Mouse (Mus musculus) stomach, embryonic 16.5 days (tissue): Measurements from ENCODE around the gene Clic4. TPM values are rescaled to one million over a fixed set of nuclear protein-coding genes. Genes with fewer than 3 reads are reported as not detected.

Source experiments
- ATAC-seq: fragments of 200-750 bp; cut with Nextera tagmentation; 2 replicates; pipeline ENCODE4 v1.8.0; 2017; ENCODE audit warnings: moderate number of reproducible peaks, moderate TSS enrichment; ENCODE audit not compliant: insufficient read depth, low FRiP score
- H3K27ac ChIP-seq: fragments of 300-500 bp; sonication (generic); 2 replicates; pipeline ENCODE4 v1.5.1; 2014; ENCODE audit warnings: low read length
- H3K27me3 ChIP-seq: fragments of 300-500 bp; sonication (generic); 2 replicates; pipeline ENCODE4 v1.6.1; 2014; ENCODE audit warnings: low read length, control low read depth, mixed read lengths; ENCODE audit not compliant: control insufficient read depth, insufficient read depth
- H3K36me3 ChIP-seq: fragments of 300-500 bp; sonication (generic); 2 replicates; pipeline ENCODE4 v1.6.1; 2014; ENCODE audit warnings: low read length; ENCODE audit not compliant: control insufficient read depth, insufficient read depth
- H3K4me1 ChIP-seq: fragments of 300-500 bp; sonication (generic); 2 replicates; pipeline ENCODE4 v1.6.1; 2014; ENCODE audit warnings: low read length, control low read depth, mixed read lengths; ENCODE audit not compliant: control insufficient read depth, insufficient read depth
- H3K4me2 ChIP-seq: fragments of 300-500 bp; sonication (generic); 2 replicates; pipeline ENCODE4 v1.6.1; 2014; ENCODE audit warnings: low read depth, low read length, mixed read lengths
- H3K4me3 ChIP-seq: fragments of 300-500 bp; sonication (generic); replicated peaks from 2 replicates; pipeline ENCODE4 v1.5.1; 2014; ENCODE audit warnings: mild to moderate bottlenecking, low read length
- H3K9ac ChIP-seq: fragments of 300-500 bp; sonication (generic); 2 replicates; pipeline ENCODE4 v1.6.1; 2014; ENCODE audit warnings: low read length
- H3K9me3 ChIP-seq: fragments of 300-500 bp; sonication (generic); replicated peaks from 2 replicates; pipeline ENCODE4 v1.6.1; 2016; ENCODE audit warnings: low read length, control low read depth; ENCODE audit not compliant: control insufficient read depth
- WGBS: fragments of 180-500 bp; shearing (Covaris S2); extraction: QIAGEN DNeasy Blood & Tissue Kit; methylation state at CpG from one replicate; pipeline ENCODE4 v1.1.7; 2014; 5-methylcytosine and 5-hydroxymethylcytosine counted together
- polyA plus RNA-seq: library from polyadenylated mRNA; unstranded; fragments of >200 nt; fragmentation: Nextera tagmentation; extraction: Ambion mirVana; gene quantifications from 2 replicates; pipeline ENCODE4 v1.2.1, GENCODE M21; 2015

Clic4 gene
- polyA plus RNA-seq, 1 experiment from 2014 or later: 141 TPM

GRCm38 (mm10) chr4:135246866-135247756 lies 25.5 kb downstream of the Clic4 start:
- Histone ChIP-seq H3K27me3 (no peaks in the 10 kb centered on the region), H3K4me1 (peaks cover 21% of the 10 kb centered on the region), H3K4me2 (no peak overlapping the region), H3K9me3 (peaks cover 8% of the 10 kb centered on the region; the same call in 1 of the 2 replicates), H3K36me3 (peaks cover 5% of the 10 kb centered on the region; the same call in 1 of the 2 replicates), H3K9ac (no peak overlapping the region), H3K27ac (no peak overlapping the region), H3K4me3 (no peak overlapping the region)
- whole genome bisulfite sequencing: 75% methylated on average over 23 of the region's 23 CpGs
- no peak for ATAC-seq

GRCm38 (mm10) chr4:135246444-135246843 lies 26.2 kb downstream of the Clic4 start:
- no peak for ATAC-seq

GRCm38 (mm10) chr4:135245841-135246240 lies 26.8 kb downstream of the Clic4 start:
- ATAC-seq: no peak
- Histone ChIP-seq H3K4me2 (no peak overlapping the region), H3K4me3 (no peak overlapping the region), H3K36me3 (peaks cover 5% of the 10 kb centered on the region; the same call in 1 of the 2 replicates), H3K4me1 (peaks cover 32% of the 10 kb centered on the region), H3K9ac (no peak overlapping the region), H3K27ac (no peak overlapping the region), H3K9me3 (peaks cover 8% of the 10 kb centered on the region; the same call in 1 of the 2 replicates), H3K27me3 (no peaks in the 10 kb centered on the region)
- WGBS: 82% methylated on average over 11 of the region's 11 CpGs

More at GRCm38 (mm10) chr4:135246444-135246843, 26.2 kb downstream of the Clic4 start:
- no peak overlapping the region for H3K4me3 ChIP-seq
- H3K4me2 ChIP-seq: no peak overlapping the region
- H3K4me1 ChIP-seq: peaks cover 28% of the 10 kb centered on the region
- H3K27me3 ChIP-seq: no peaks in the 10 kb centered on the region
- peaks cover 5% of the 10 kb centered on the region; the same call in 1 of the 2 replicates for H3K36me3 ChIP-seq
- peaks cover 8% of the 10 kb centered on the region; the same call in 1 of the 2 replicates for H3K9me3 ChIP-seq
- H3K9ac ChIP-seq: no peak overlapping the region
- 66% methylated on average over 2 of the region's 2 CpGs for WGBS
- H3K27ac ChIP-seq: no peak overlapping the region

- Histone ChIP-seq H3K4me1 (peaks cover 44% of the 10 kb centered on the region), H3K36me3 (peaks cover 5% of the 10 kb centered on the region; the same call in 1 of the 2 replicates), H3K4me2 (no peak overlapping the region), H3K27ac (no peak overlapping the region), H3K4me3 (no peak overlapping the region), H3K9ac (no peak overlapping the region), H3K27me3 (no peaks in the 10 kb centered on the region), H3K9me3 (peaks cover 5% of the 10 kb centered on the region; the same call in 1 of the 2 replicates)
- 93% methylated on average over 3 of the region's 3 CpGs for WGBS
- ATAC-seq: no peak
Observed at GRCm38 (mm10) chr4:135244335-135244734, 28.3 kb downstream of the Clic4 start.

- Histone ChIP-seq H3K9me3 (no peaks in the 10 kb centered on the region), H3K36me3 (no peaks in the 10 kb centered on the region), H3K4me3 (no peak overlapping the region), H3K4me1 (peaks cover 46% of the 10 kb centered on the region), H3K27ac (no peak overlapping the region), H3K9ac (no peak overlapping the region), H3K4me2 (no peak overlapping the region), H3K27me3 (no peaks in the 10 kb centered on the region)
- ATAC-seq: no peak
- 76% methylated on average over 7 of the region's 7 CpGs for WGBS
Observed at GRCm38 (mm10) chr4:135242913-135243541, 29.6 kb downstream of the Clic4 start.

- Histone ChIP-seq H3K27me3 (no peaks in the 10 kb centered on the region), H3K36me3 (0 out of 2 replicates have a peak, but pooled peaks cover 4% of the 10 kb centered on the region), H3K4me1 (peaks cover 46% of the 10 kb centered on the region), H3K4me3 (no peak overlapping the region), H3K9me3 (no peaks in the 10 kb centered on the region), H3K9ac (no peak overlapping the region), H3K4me2 (no peak overlapping the region), H3K27ac (no peak overlapping the region)
- no peak for ATAC-seq
- 90% methylated on average over 5 of the region's 5 CpGs for WGBS
Observed at GRCm38 (mm10) chr4:135242383-135242782, 30.2 kb downstream of the Clic4 start.

- ATAC-seq: no peak
- Histone ChIP-seq H3K27me3 (no peaks in the 10 kb centered on the region), H3K9ac (0 out of 2 replicates have a peak overlapping the region, but pooled peaks have one; percentile 13), H3K27ac (peak overlapping the region; percentile 34), H3K4me1 (peaks cover 41% of the 10 kb centered on the region), H3K9me3 (no peaks in the 10 kb centered on the region), H3K4me2 (no peak overlapping the region), H3K36me3 (0 out of 2 replicates have a peak, but pooled peaks cover 5% of the 10 kb centered on the region), H3K4me3 (no peak overlapping the region)
- 23% methylated on average over 5 of the region's 5 CpGs for WGBS
Observed at GRCm38 (mm10) chr4:135241669-135242068, 30.9 kb downstream of the Clic4 start.

- Histone ChIP-seq H3K27me3 (no peaks in the 10 kb centered on the region), H3K4me1 (peaks cover 39% of the 10 kb centered on the region), H3K36me3 (0 out of 2 replicates have a peak, but pooled peaks cover 5% of the 10 kb centered on the region), H3K9me3 (no peaks in the 10 kb centered on the region), H3K4me2 (no peak overlapping the region), H3K27ac (peak overlapping the region; percentile 11; the same call in 1 of the 2 replicates), H3K9ac (no peak overlapping the region), H3K4me3 (no peak overlapping the region)
- ATAC-seq: no peak
- WGBS: 56% methylated on average over 5 of the region's 5 CpGs
Observed at GRCm38 (mm10) chr4:135241106-135241505, 31.5 kb downstream of the Clic4 start.

GRCm38 (mm10) chr4:135240329-135240728 lies 32.3 kb downstream of the Clic4 start:
- peak overlapping the region; percentile 17; the same call in 1 of the 2 replicates for H3K27ac ChIP-seq
- 67% methylated on average over 3 of the region's 3 CpGs for WGBS
- H3K27me3 ChIP-seq: no peaks in the 10 kb centered on the region
- H3K9ac ChIP-seq: no peak overlapping the region
- no peaks in the 10 kb centered on the region for H3K9me3 ChIP-seq
- H3K36me3 ChIP-seq: 0 out of 2 replicates have a peak, but pooled peaks cover 5% of the 10 kb centered on the region
- no peak overlapping the region for H3K4me3 ChIP-seq
- peaks cover 38% of the 10 kb centered on the region for H3K4me1 ChIP-seq
- ATAC-seq: no peak
- H3K4me2 ChIP-seq: no peak overlapping the region
